Mouse (Mus musculus) midbrain, embryonic 16.5 days (tissue): ENCODE data around the gene Dapk1. TPM values are rescaled to one million over a fixed set of nuclear protein-coding genes. Genes with fewer than 3 reads are reported as not detected.

Experiments
- ATAC-seq: fragments of 200-750 bp; cut with Nextera tagmentation; 2 replicates; pipeline ENCODE4 v1.8.0; 2017; ENCODE audit warnings: moderate TSS enrichment
- H3K27ac ChIP-seq: fragments of 300-500 bp; sonication (generic); 2 replicates; pipeline ENCODE4 v1.5.1; 2014; ENCODE audit warnings: mild to moderate bottlenecking, low read length, mixed read lengths
- H3K27me3 ChIP-seq: fragments of 300-500 bp; sonication (generic); 2 replicates; pipeline ENCODE4 v1.6.1; 2014; ENCODE audit warnings: low read depth, low read length, mixed read lengths; ENCODE audit not compliant: control insufficient read depth, insufficient read depth
- H3K36me3 ChIP-seq: fragments of 300-500 bp; sonication (generic); 2 replicates; pipeline ENCODE4 v1.6.1; 2014; ENCODE audit warnings: mild to moderate bottlenecking, low read length, moderate library complexity, mixed read lengths; ENCODE audit not compliant: control insufficient read depth, insufficient read depth
- H3K4me1 ChIP-seq: fragments of 300-500 bp; sonication (generic); 2 replicates; pipeline ENCODE4 v1.6.1; 2014; ENCODE audit warnings: mild to moderate bottlenecking, low read length, mixed read lengths; ENCODE audit not compliant: control insufficient read depth, insufficient read depth
- H3K4me2 ChIP-seq: fragments of 300-500 bp; sonication (generic); 2 replicates; pipeline ENCODE4 v1.6.1; 2014; ENCODE audit warnings: mild to moderate bottlenecking, low read length, mixed read lengths
- H3K4me3 ChIP-seq: fragments of 300-500 bp; sonication (generic); 2 replicates; pipeline ENCODE4 v1.5.1; 2014; ENCODE audit warnings: low read depth, mild to moderate bottlenecking, low read length, moderate library complexity, mixed read lengths
- H3K9ac ChIP-seq: fragments of 300-500 bp; sonication (generic); 2 replicates; pipeline ENCODE4 v1.6.1; 2014; ENCODE audit warnings: low read depth, low read length, mixed read lengths
- H3K9me3 ChIP-seq: fragments of 300-500 bp; sonication (generic); replicated peaks from 2 replicates; pipeline ENCODE4 v1.6.1; 2014; ENCODE audit warnings: mild to moderate bottlenecking, low read length, mixed read lengths; ENCODE audit not compliant: control insufficient read depth, poor library complexity, severe bottlenecking
- WGBS: fragments of 180-500 bp; shearing (Covaris S2); extraction: QIAGEN DNeasy Blood & Tissue Kit; methylation state at CpG from one replicate; pipeline ENCODE4 v1.1.7; 2014; 5-methylcytosine and 5-hydroxymethylcytosine counted together
- polyA plus RNA-seq: library from polyadenylated mRNA; unstranded; fragments of >200 nt; fragmentation: Nextera tagmentation; extraction: Ambion mirVana; gene quantifications from 2 replicates; pipeline ENCODE4 v1.2.1, GENCODE M21; 2015

The Dapk1 gene
- 44.6 and 47.5 TPM in 2 replicates for polyA plus RNA-seq

- peaks cover 22% of the 10 kb centered on the region for H3K4me1 ChIP-seq
- peak; percentile 91 for ATAC-seq
- H3K4me2 ChIP-seq: peak within 1 kb of the TSS; percentile 55
- peak within 1 kb of the TSS; percentile 97 for H3K9ac ChIP-seq
- WGBS: under 1% methylated on average over 57 of the region's 90 CpGs
- no peaks in the 10 kb centered on the region for H3K36me3 ChIP-seq
- H3K27me3 ChIP-seq: no peaks in the 10 kb centered on the region
- peak within 1 kb of the TSS; percentile 75 for H3K4me3 ChIP-seq
- H3K9me3 ChIP-seq: no peaks in the 10 kb centered on the region
- H3K27ac ChIP-seq: peak within 1 kb of the TSS; percentile 96
Observed at GRCm38 (mm10) chr13:60601436-60602415, at the start of gene Dapk1. Gene Dapk1, plus strand, starts transcription at chr13:60601947.

DNA sequence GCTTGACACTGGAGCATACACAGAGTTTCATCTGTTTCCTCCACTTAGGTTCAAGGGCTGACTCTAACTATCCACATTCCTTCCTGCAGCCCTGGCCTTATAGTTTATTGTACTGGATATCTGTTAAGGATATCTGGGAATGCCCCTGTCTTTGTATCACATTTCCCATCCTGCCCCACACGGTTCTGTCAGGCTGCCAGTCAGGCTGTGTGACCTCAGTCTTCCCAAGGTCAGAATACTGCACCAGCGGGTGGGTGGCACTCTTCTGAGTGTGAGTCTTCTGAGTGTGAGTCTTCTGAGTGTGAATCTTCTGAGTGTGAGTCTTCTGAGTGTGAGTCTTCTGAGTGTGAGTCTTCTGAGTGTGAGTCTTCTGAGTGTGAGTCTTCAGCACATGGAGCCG, 48.4 kb upstream of the Dapk1 start:
- H3K4me1 ChIP-seq: no peaks in the 10 kb centered on the region
- no peak overlapping the region for H3K9ac ChIP-seq
- H3K27me3 ChIP-seq: no peaks in the 10 kb centered on the region
- WGBS: 81% methylated on average over 3 of the region's 3 CpGs
- no peaks in the 10 kb centered on the region for H3K9me3 ChIP-seq
- no peak overlapping the region for H3K27ac ChIP-seq
- H3K36me3 ChIP-seq: no peaks in the 10 kb centered on the region
- H3K4me3 ChIP-seq: no peak overlapping the region
- ATAC-seq: no peak
- no peak overlapping the region for H3K4me2 ChIP-seq

- Histone ChIP-seq H3K4me1 (no peaks in the 10 kb centered on the region), H3K9ac (no peak overlapping the region), H3K9me3 (no peaks in the 10 kb centered on the region), H3K4me2 (no peak overlapping the region), H3K36me3 (no peaks in the 10 kb centered on the region), H3K27me3 (no peaks in the 10 kb centered on the region), H3K4me3 (no peak overlapping the region), H3K27ac (no peak overlapping the region)
- ATAC-seq: no peak
Observed at GRCm38 (mm10) chr13:60556476-60556875, 45.3 kb upstream of the Dapk1 start.

DNA sequence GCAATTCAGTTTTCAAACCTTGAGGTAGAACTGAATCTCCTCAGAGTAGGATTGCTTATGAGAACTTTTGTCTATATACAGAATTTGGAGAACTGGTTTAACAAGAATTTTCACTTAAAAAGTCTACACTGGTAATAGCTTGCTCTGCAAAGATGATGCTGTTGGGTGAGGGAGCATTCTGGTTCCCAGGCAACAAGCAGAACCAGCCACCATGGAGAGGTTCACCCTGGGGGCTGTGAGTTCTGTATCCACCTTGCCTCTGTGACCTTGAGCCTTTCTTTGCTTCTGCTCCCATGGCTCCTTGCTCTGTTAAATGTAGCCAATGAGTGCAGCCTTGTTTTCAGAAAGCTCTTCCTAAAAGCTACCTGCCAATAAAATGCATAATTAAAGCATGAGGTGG, 44.8 kb upstream of the Dapk1 start:
- ATAC-seq: no peak
- H3K4me1 ChIP-seq: no peaks in the 10 kb centered on the region
- H3K36me3 ChIP-seq: no peaks in the 10 kb centered on the region
- no peaks in the 10 kb centered on the region for H3K27me3 ChIP-seq
- H3K4me2 ChIP-seq: no peak overlapping the region
- no peaks in the 10 kb centered on the region for H3K9me3 ChIP-seq
- H3K9ac ChIP-seq: no peak overlapping the region
- H3K4me3 ChIP-seq: no peak overlapping the region
- H3K27ac ChIP-seq: no peak overlapping the region

- no peak for ATAC-seq
- WGBS: 75% methylated on average over 6 of the region's 6 CpGs
Observed at GRCm38 (mm10) chr13:60564303-60564702, 37.4 kb upstream of the Dapk1 start.

DNA sequence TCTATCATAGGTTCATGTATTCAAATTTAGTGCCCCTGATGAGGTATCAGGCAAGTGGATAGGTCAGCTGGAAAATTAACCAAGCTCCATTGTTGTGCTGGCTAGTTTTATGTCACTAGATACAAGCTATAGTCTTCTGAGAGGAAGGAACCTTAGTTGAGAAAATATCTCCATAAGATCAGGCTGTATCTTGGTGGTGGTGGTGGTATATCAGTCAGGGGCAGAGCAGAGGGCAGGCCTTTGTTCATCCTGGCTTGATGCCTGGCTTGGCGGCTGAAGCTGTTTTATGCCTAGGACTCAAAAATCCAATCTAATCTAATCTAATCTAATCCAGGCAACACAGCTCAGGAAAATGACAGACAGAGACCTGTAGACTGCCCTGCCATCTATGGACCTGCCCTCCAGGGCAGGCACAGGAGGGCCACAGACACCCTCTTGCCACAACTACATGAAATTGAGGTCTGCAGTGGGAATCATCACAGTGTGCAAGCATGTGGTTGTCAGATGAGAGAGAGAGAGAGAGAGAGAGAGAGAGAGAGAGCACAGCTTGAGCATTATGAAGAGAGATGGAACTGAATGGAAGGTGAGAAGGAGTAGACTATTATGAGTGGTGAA, 32.7 kb upstream of the Dapk1 start:
- 86% methylated on average over 1 of the region's 1 CpGs for WGBS
- no peak for ATAC-seq
- no peaks in the 10 kb centered on the region for H3K9me3 ChIP-seq
- H3K27ac ChIP-seq: no peak overlapping the region
- H3K9ac ChIP-seq: no peak overlapping the region
- H3K27me3 ChIP-seq: no peaks in the 10 kb centered on the region
- H3K4me1 ChIP-seq: no peaks in the 10 kb centered on the region
- no peak overlapping the region for H3K4me2 ChIP-seq
- no peak overlapping the region for H3K4me3 ChIP-seq
- H3K36me3 ChIP-seq: no peaks in the 10 kb centered on the region

More at GRCm38 (mm10) chr13:60564303-60564702, 37.4 kb upstream of the Dapk1 start:
- Histone ChIP-seq H3K9me3 (no peaks in the 10 kb centered on the region), H3K27me3 (no peaks in the 10 kb centered on the region), H3K4me3 (no peak overlapping the region), H3K4me1 (no peaks in the 10 kb centered on the region), H3K4me2 (no peak overlapping the region), H3K27ac (no peak overlapping the region), H3K36me3 (no peaks in the 10 kb centered on the region), H3K9ac (no peak overlapping the region)

- 100% methylated on average over 1 of the region's 1 CpGs for WGBS
Observed at GRCm38 (mm10) chr13:60569549-60569941, 32.2 kb upstream of the Dapk1 start.

DNA sequence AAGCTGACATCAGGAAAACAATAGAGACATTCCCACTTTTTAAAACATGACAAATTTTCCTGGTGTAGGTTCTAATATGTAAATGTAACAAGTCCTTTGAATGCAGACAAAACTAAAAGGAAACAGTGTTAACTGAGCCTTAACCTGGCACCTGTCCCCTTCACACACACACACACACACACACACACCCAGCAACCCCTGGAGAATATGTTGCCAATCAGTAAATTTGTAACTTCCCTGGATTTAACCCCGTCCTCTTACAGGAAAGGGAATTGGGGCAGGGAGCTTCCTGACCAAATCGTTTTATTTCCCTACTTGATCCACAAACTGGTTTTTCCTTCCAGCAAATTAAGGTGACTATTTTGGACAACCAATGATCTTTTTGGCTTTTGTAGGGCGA, 28.2 kb upstream of the Dapk1 start:
- Histone ChIP-seq H3K27me3 (no peaks in the 10 kb centered on the region), H3K9me3 (no peaks in the 10 kb centered on the region), H3K4me3 (no peak overlapping the region), H3K9ac (no peak overlapping the region), H3K4me1 (no peaks in the 10 kb centered on the region), H3K4me2 (no peak overlapping the region), H3K27ac (no peak overlapping the region), H3K36me3 (no peaks in the 10 kb centered on the region)
- 81% methylated on average over 3 of the region's 3 CpGs for WGBS
- ATAC-seq: no peak

More at GRCm38 (mm10) chr13:60569549-60569941, 32.2 kb upstream of the Dapk1 start:
- no peak overlapping the region for H3K4me2 ChIP-seq
- H3K9me3 ChIP-seq: no peaks in the 10 kb centered on the region
- H3K27ac ChIP-seq: no peak overlapping the region
- no peaks in the 10 kb centered on the region for H3K27me3 ChIP-seq
- H3K36me3 ChIP-seq: no peaks in the 10 kb centered on the region
- H3K9ac ChIP-seq: no peak overlapping the region
- no peaks in the 10 kb centered on the region for H3K4me1 ChIP-seq
- ATAC-seq: no peak
- no peak overlapping the region for H3K4me3 ChIP-seq

DNA sequence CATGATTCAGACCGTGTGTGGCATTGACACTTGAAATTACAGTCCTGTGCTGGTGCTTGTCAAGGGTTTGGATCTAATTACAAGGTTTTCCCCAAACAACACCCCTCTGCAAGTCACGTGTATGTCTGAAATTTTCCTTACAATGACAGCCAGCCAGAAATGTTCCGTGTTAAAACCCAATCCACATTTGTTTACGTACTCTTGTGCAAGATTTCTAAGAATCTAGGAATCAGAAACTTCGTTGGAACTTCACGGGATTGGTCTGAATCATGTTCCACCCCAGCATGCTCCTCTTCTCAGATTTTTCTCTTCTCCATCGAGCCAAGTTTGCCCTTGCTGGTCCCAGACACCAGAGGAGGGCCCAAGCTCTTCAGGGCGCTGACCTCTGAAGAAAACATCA, 27.8 kb upstream of the Dapk1 start:
- H3K9ac ChIP-seq: no peak overlapping the region
- no peaks in the 10 kb centered on the region for H3K4me1 ChIP-seq
- H3K9me3 ChIP-seq: no peaks in the 10 kb centered on the region
- ATAC-seq: no peak
- WGBS: 83% methylated on average over 8 of the region's 8 CpGs
- H3K27ac ChIP-seq: no peak overlapping the region
- H3K4me2 ChIP-seq: no peak overlapping the region
- H3K4me3 ChIP-seq: no peak overlapping the region
- no peaks in the 10 kb centered on the region for H3K27me3 ChIP-seq
- no peaks in the 10 kb centered on the region for H3K36me3 ChIP-seq
